Mouse (Mus musculus): ENCODE measurements around the gene Rerg. TPM values are rescaled to one million over a fixed set of nuclear protein-coding genes. Genes with fewer than 3 reads are reported as not detected.

The Rerg gene
- total RNA-seq, 1 experiment: 1.1 TPM

DNA sequence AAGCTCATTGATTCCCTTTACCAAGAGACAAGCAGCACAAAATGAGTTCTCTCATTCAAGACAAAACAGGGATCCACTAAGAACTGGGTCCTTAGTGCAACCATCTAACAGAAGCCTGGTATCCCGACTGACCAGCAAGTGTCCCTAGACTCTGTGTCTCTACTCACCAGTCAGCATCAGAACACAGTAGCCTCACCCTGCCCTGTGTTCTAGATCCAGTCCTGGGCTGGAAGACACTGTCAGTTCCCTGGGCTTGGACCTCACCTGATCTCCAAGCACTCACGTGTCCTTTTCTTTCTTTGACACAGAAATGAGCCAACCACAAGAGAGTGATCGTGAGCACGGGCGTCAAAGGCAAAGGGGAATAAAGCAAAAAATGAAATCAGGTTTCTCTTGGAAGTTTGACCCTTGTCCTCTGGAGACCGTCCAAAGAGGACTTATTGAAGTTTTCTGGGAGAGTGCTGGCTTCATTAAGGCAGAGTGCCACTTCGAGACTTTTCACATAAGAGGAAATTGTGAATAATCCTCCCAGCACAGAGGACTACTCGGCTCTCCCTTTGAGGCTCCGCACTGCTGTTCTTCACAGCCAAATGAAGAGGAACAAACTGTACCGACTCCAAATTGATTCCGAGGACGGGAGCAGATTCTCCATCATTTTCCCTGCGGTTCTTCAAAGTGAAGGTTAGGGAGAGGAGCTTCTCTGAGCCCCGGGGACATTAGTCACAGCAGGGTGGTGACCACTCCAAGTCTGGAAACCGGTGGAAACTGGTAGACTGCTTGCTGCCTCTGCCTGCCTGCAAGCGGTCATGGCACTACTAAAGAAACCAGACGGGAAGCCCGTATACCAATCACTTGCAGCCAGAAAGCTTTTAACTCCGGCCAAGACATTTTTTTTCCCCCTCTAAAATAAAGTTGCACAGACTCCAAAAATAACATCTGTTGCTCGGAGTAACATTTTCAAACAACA lies 60.2 kb downstream of the Rerg start:
- DNase-seq (ENCODE audit: low read depth, low spot score): no peak
- H3K27ac ChIP-seq (ENCODE audit: insufficient read depth, low read depth, low read length, poor library complexity, severe bottlenecking): no peak overlapping the region
- no peaks in the 10 kb centered on the region for H3K4me1 ChIP-seq (ENCODE audit: control insufficient read depth in 2 of 2, insufficient read depth in 2 of 2, low read length in 2 of 2, poor library complexity in 1 of 2)
- no peak overlapping the region for H3K4me3 ChIP-seq (ENCODE audit: insufficient read depth in 1 of 2, low read depth in 1 of 2, low read length in 2 of 2, poor library complexity in 1 of 2, severe bottlenecking in 1 of 2)
- no peaks in the 10 kb centered on the region for H3K36me3 ChIP-seq (ENCODE audit: control insufficient read depth, insufficient read depth, low read length, poor library complexity, severe bottlenecking)
- in situ Hi-C loops (cut with MboI; ENCODE audit: low sequenced_read_pairs in 2 of 2, unreplicated experiment in 2 of 2): no loop called here
- TF ChIP-seq MAFK (IDR thresholded peaks at IDR 0.05; ENCODE audit: insufficient read depth, low read depth, low read length) (no peak), HCFC1 (IDR thresholded peaks at IDR 0.05; ENCODE audit: borderline replicate concordance, insufficient read depth, low read length) (no peak), ZNF384 (IDR thresholded peaks at IDR 0.05; ENCODE audit: low read depth, low read length) (no peak), ZC3H11A (IDR thresholded peaks at IDR 0.05; ENCODE audit: borderline replicate concordance, low read depth, low read length) (no peak), CHD2 (IDR thresholded peaks at IDR 0.05; ENCODE audit: low read depth, low read length) (no peak)
- H3K9me3 ChIP-seq (ENCODE audit: control insufficient read depth, insufficient read depth, low read depth, low read length): no peaks in the 10 kb centered on the region
- H3K9ac ChIP-seq (ENCODE audit: insufficient read depth, low read depth, low read length, poor library complexity, severe bottlenecking): no peak overlapping the region

- in situ Hi-C loops (cut with MboI; ENCODE audit: low sequenced_read_pairs in 2 of 2, unreplicated experiment in 2 of 2): no loop called here
- DNase-seq (ENCODE audit: low read depth, low spot score): no peak
These were observed 65.0 kb downstream of the Rerg start for GRCm38 (mm10) chr6:137105285-137105684.

DNA sequence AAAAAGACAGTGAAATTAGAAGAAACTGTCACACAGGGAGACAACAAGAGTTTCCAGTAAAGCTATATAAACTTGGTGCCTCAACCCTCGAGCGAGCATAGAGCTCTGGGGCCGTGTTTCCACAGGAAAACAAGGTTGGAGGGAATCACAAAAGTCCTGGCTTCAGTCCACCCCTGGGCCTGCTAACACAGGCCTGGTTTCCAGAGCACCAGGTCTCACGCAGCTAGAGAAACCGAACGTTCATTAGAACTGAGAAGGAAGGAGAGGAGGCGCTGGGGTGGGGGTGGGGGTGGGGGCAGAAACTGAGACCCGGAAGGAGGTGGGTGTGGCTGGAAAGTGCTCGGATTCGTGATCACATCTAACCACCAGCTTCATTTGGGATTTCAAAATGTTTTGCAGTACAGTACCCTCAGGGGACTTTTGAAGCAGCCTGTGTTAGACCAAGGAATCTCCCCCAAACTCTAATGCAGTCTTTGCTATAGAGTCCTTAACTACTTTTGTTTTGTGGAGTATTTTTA lies 67.6 kb downstream of the Rerg start:
- Histone ChIP-seq H3K4me3 (ENCODE audit: insufficient read depth in 1 of 2, low read depth in 1 of 2, low read length in 2 of 2, poor library complexity in 1 of 2, severe bottlenecking in 1 of 2) (no peak overlapping the region), H3K9me3 (ENCODE audit: control insufficient read depth, insufficient read depth, low read depth, low read length) (no peaks in the 10 kb centered on the region), H3K36me3 (ENCODE audit: control insufficient read depth, insufficient read depth, low read length, poor library complexity, severe bottlenecking) (no peaks in the 10 kb centered on the region), H3K27ac (ENCODE audit: insufficient read depth, low read depth, low read length, poor library complexity, severe bottlenecking) (no peak overlapping the region), H3K4me1 (ENCODE audit: control insufficient read depth in 2 of 2, insufficient read depth in 2 of 2, low read length in 2 of 2, poor library complexity in 1 of 2) (no peaks in the 10 kb centered on the region), H3K9ac (ENCODE audit: insufficient read depth, low read depth, low read length, poor library complexity, severe bottlenecking) (no peak overlapping the region)
- in situ Hi-C loops (cut with MboI; ENCODE audit: low sequenced_read_pairs in 2 of 2, unreplicated experiment in 2 of 2): no loop called here
- TF ChIP-seq MAFK (IDR thresholded peaks at IDR 0.05; ENCODE audit: insufficient read depth, low read depth, low read length): no peak
- no peak for TF ChIP-seq CHD2 (IDR thresholded peaks at IDR 0.05; ENCODE audit: low read depth, low read length)
- no peak for DNase-seq (ENCODE audit: low read depth, low spot score)

More at GRCm38 (mm10) chr6:137105285-137105684, 65.0 kb downstream of the Rerg start:
- Histone ChIP-seq H3K36me3 (ENCODE audit: control insufficient read depth, insufficient read depth, low read length, poor library complexity, severe bottlenecking) (no peaks in the 10 kb centered on the region), H3K4me3 (ENCODE audit: insufficient read depth in 1 of 2, low read depth in 1 of 2, low read length in 2 of 2, poor library complexity in 1 of 2, severe bottlenecking in 1 of 2) (no peak overlapping the region), H3K27ac (ENCODE audit: insufficient read depth, low read depth, low read length, poor library complexity, severe bottlenecking) (no peak overlapping the region), H3K9ac (ENCODE audit: insufficient read depth, low read depth, low read length, poor library complexity, severe bottlenecking) (no peak overlapping the region), H3K4me1 (ENCODE audit: control insufficient read depth in 2 of 2, insufficient read depth in 2 of 2, low read length in 2 of 2, poor library complexity in 1 of 2) (no peaks in the 10 kb centered on the region), H3K9me3 (ENCODE audit: control insufficient read depth, insufficient read depth, low read depth, low read length) (no peaks in the 10 kb centered on the region)
- TF ChIP-seq HCFC1 (IDR thresholded peaks at IDR 0.05; ENCODE audit: borderline replicate concordance, insufficient read depth, low read length) (no peak), MAFK (IDR thresholded peaks at IDR 0.05; ENCODE audit: insufficient read depth, low read depth, low read length) (no peak), CHD2 (IDR thresholded peaks at IDR 0.05; ENCODE audit: low read depth, low read length) (no peak), ZNF384 (IDR thresholded peaks at IDR 0.05; ENCODE audit: low read depth, low read length) (no peak), ZC3H11A (IDR thresholded peaks at IDR 0.05; ENCODE audit: borderline replicate concordance, low read depth, low read length) (no peak)

DNA sequence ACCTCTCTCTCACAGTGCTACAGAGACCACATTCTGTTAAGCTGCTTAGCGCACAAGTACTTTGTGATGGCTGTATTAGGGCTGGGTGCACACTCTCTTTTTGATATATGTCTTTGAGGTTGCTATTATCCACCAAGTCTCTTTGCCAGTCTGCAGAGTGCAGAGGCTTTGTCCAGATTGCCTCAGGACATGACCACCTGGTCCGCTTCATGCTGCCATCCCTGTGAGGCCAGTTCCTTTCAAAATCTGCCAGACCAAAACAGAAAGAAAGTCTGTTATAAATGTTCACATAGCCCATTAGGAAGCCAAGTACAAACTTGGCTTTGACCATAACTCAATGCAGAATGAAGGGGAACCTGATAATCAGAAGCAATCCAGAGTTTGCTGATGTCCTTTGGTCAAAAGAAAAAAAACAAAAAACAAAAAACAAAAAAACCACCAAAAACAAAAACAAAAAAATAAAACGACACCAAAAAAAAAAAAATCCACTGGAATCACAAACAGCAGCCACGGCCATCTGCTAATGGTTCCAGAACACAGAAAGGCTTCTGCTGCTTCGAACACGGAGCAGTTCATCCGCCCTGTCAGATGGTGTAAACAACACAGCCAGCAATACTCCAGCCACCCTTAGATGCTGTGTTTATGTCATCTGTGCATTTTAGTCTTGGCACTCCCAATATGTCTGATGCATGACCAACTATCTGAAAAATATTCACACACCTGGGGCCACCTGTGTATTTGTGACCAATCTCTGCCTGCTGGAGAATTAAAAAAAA lies 68.2 kb downstream of the Rerg start:
- in situ Hi-C loops (cut with MboI; ENCODE audit: low sequenced_read_pairs in 2 of 2, unreplicated experiment in 2 of 2): no loop called here

More for the DNA sequence above, 68.2 kb downstream of the Rerg start:
- Histone ChIP-seq H3K9me3 (ENCODE audit: control insufficient read depth, insufficient read depth, low read depth, low read length) (no peaks in the 10 kb centered on the region), H3K27ac (ENCODE audit: insufficient read depth, low read depth, low read length, poor library complexity, severe bottlenecking) (no peak overlapping the region), H3K36me3 (ENCODE audit: control insufficient read depth, insufficient read depth, low read length, poor library complexity, severe bottlenecking) (no peaks in the 10 kb centered on the region), H3K4me3 (ENCODE audit: insufficient read depth in 1 of 2, low read depth in 1 of 2, low read length in 2 of 2, poor library complexity in 1 of 2, severe bottlenecking in 1 of 2) (no peak overlapping the region), H3K4me1 (ENCODE audit: control insufficient read depth in 2 of 2, insufficient read depth in 2 of 2, low read length in 2 of 2, poor library complexity in 1 of 2) (no peaks in the 10 kb centered on the region), H3K9ac (ENCODE audit: insufficient read depth, low read depth, low read length, poor library complexity, severe bottlenecking) (no peak overlapping the region)
- DNase-seq (ENCODE audit: low read depth, low spot score): no peak
- no peak for TF ChIP-seq CHD2 (IDR thresholded peaks at IDR 0.05; ENCODE audit: low read depth, low read length)
- TF ChIP-seq ZNF384 (IDR thresholded peaks at IDR 0.05; ENCODE audit: low read depth, low read length): no peak
